Mouse (Mus musculus) cerebellum, postnatal 14 days (tissue): ENCODE results near the gene Npnt.

Source experiments
- DNase-seq, 2 experiments: peaks; one replicate each; pipeline ENCODE4 v3.0.0; 2021; ENCODE audit warnings: mixed read lengths in 2 of 2

Npnt gene

GRCm38 (mm10) chr3:132949791-132950528 lies at the start of gene Npnt:
Gene Npnt (minus strand): TSS chr3:132950291.
- peak; percentile 28 to 32 for DNase-seq

- no peak for DNase-seq
Observed at GRCm38 (mm10) chr3:132996299-132996698, 46.2 kb upstream of the Npnt start.

- DNase-seq = no peak
Observed at GRCm38 (mm10) chr3:132995904-132996267, 45.8 kb upstream of the Npnt start.

- DNase-seq = no peak
Observed at GRCm38 (mm10) chr3:132995172-132995903, 45.2 kb upstream of the Npnt start.

- no peak for DNase-seq
Observed at GRCm38 (mm10) chr3:132986188-132986587, 36.1 kb upstream of the Npnt start.

- no peak for DNase-seq
Observed at GRCm38 (mm10) chr3:132983845-132984485, 33.9 kb upstream of the Npnt start.

GRCm38 (mm10) chr3:132981968-132982367 lies 31.9 kb upstream of the Npnt start:
- no peak for DNase-seq

GRCm38 (mm10) chr3:132979781-132980461 lies 29.8 kb upstream of the Npnt start:
- DNase-seq = no peak

- no peak for DNase-seq
Observed at GRCm38 (mm10) chr3:132966255-132966654, 16.2 kb upstream of the Npnt start.

GRCm38 (mm10) chr3:132964715-132965507 lies 14.8 kb upstream of the Npnt start:
- DNase-seq = no peak

GRCm38 (mm10) chr3:132962631-132963361 lies 12.7 kb upstream of the Npnt start:
- DNase-seq = no peak

GRCm38 (mm10) chr3:132950529-132950880 lies 414 bp upstream of the Npnt start:
- DNase-seq = no peak

GRCm38 (mm10) chr3:132949380-132949790 lies 706 bp downstream of the Npnt start:
- DNase-seq = peak in 1 of 2 experiments; percentile 49

GRCm38 (mm10) chr3:132948298-132948795 lies 1.7 kb downstream of the Npnt start:
- no peak for DNase-seq

GRCm38 (mm10) chr3:132946086-132946485 lies 4.0 kb downstream of the Npnt start:
- peak; percentile 12 to 31 for DNase-seq

GRCm38 (mm10) chr3:132945669-132946068 lies 4.4 kb downstream of the Npnt start:
- DNase-seq = peak; percentile 14 to 15

- no peak for DNase-seq
Observed at GRCm38 (mm10) chr3:132944609-132945008, 5.5 kb downstream of the Npnt start.

GRCm38 (mm10) chr3:132944193-132944592 lies 5.9 kb downstream of the Npnt start:
- no peak for DNase-seq

GRCm38 (mm10) chr3:132942778-132943177 lies 7.3 kb downstream of the Npnt start:
- no peak for DNase-seq

- no peak for DNase-seq
Observed at GRCm38 (mm10) chr3:132940181-132940990, 9.7 kb downstream of the Npnt start.

GRCm38 (mm10) chr3:132939006-132939405 lies 11.1 kb downstream of the Npnt start:
- DNase-seq = no peak
